Mouse (Mus musculus) kidney, embryonic 16.5 days (tissue): ENCODE data around the gene Sh3bp1. TPM values are rescaled to one million over a fixed set of nuclear protein-coding genes. Genes with fewer than 3 reads are reported as not detected.
A peak's percentile ranks its signal among the peaks of the same experiment; 100 is the strongest.

ENCODE experiments used
- ATAC-seq: fragments of 200-750 bp; cut with Nextera tagmentation; 2 replicates; pipeline ENCODE4 v1.8.0; 2017; ENCODE audit warnings: moderate TSS enrichment; ENCODE audit not compliant: low FRiP score, low TSS enrichment
- H3K27ac ChIP-seq: fragments of 300-500 bp; sonication (generic); 2 replicates; pipeline ENCODE4 v1.5.1; 2014; ENCODE audit warnings: low read length
- H3K27me3 ChIP-seq: fragments of 300-500 bp; sonication (generic); 2 replicates; pipeline ENCODE4 v1.6.1; 2014; ENCODE audit warnings: low read length, control low read depth, mixed read lengths; ENCODE audit not compliant: insufficient read depth
- H3K36me3 ChIP-seq: fragments of 300-500 bp; sonication (generic); 2 replicates; pipeline ENCODE4 v1.6.1; 2014; ENCODE audit warnings: low read length, control low read depth, mixed read lengths; ENCODE audit not compliant: insufficient read depth
- H3K4me1 ChIP-seq: fragments of 300-500 bp; sonication (generic); 2 replicates; pipeline ENCODE4 v1.6.1; 2014; ENCODE audit warnings: low read length, control low read depth, mixed read lengths; ENCODE audit not compliant: insufficient read depth
- H3K4me2 ChIP-seq: fragments of 300-500 bp; sonication (generic); replicated peaks from 2 replicates; pipeline ENCODE4 v1.6.1; 2014; ENCODE audit warnings: low read depth, low read length
- H3K4me3 ChIP-seq: fragments of 300-500 bp; sonication (generic); 2 replicates; pipeline ENCODE4 v1.5.1; 2014; ENCODE audit warnings: mild to moderate bottlenecking, low read length
- H3K9ac ChIP-seq: fragments of 300-500 bp; sonication (generic); replicated peaks from 2 replicates; pipeline ENCODE4 v1.6.1; 2014; ENCODE audit warnings: low read length
- H3K9me3 ChIP-seq: fragments of 300-500 bp; sonication (generic); 2 replicates; pipeline ENCODE4 v1.6.1; 2016; ENCODE audit warnings: low read length, control low read depth
- WGBS: fragments of 180-500 bp; shearing (Covaris S2); extraction: QIAGEN DNeasy Blood & Tissue Kit; methylation state at CpG from one replicate; pipeline ENCODE4 v1.1.7; 2014; 5-methylcytosine and 5-hydroxymethylcytosine counted together
- polyA plus RNA-seq: library from polyadenylated mRNA; unstranded; fragments of >200 nt; fragmentation: Nextera tagmentation; extraction: Ambion mirVana; gene quantifications from 2 replicates; pipeline ENCODE4 v1.2.1, GENCODE M21; 2015

Sh3bp1 gene
- polyA plus RNA-seq, 1 experiment from 2014 or later, result 33.1 TPM

DNA sequence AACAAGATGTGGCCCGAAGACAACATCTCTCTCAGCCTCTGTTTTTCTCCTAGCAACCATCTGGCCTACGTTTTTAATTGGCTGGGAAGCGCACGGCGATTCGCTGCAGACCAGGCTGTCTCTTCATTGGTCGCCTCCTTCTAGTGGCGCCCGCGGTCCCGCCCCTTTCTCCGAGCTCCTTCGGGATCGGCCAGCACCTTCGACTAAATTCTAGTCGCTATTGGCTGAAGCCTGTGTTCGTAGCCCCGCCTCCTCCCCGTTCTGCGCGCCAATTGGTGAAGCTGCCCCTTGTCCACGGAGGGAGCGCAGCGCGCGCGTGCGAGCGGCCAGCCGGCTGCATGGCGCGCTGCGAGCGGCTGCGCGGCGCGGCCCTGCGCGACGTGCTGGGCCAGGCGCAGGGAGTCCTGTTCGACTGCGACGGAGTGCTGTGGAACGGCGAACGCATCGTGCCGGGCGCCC is 14.1 kb downstream of the Sh3bp1 start, which contains the start of gene Pdxp:
TSS of gene Pdxp (plus strand) at position 288 of the 459 bp plus-strand sequence.
- peak within 1 kb of the TSS; percentile 77 for H3K9ac ChIP-seq
- H3K9me3 ChIP-seq, result no peaks in the 10 kb centered on the region
- H3K36me3 ChIP-seq, result peaks cover 31% of the 10 kb centered on the region
- peak within 1 kb of the TSS; percentile 92 for H3K4me2 ChIP-seq
- ATAC-seq, result peak; percentile 92
- H3K27ac ChIP-seq, result peak within 1 kb of the TSS; percentile 77
- WGBS, result under 1% methylated on average over 38 of the region's 51 CpGs
- H3K4me1 ChIP-seq, result peaks cover 26% of the 10 kb centered on the region
- H3K4me3 ChIP-seq, result peak within 1 kb of the TSS; percentile 72
- no peaks in the 10 kb centered on the region for H3K27me3 ChIP-seq

DNA sequence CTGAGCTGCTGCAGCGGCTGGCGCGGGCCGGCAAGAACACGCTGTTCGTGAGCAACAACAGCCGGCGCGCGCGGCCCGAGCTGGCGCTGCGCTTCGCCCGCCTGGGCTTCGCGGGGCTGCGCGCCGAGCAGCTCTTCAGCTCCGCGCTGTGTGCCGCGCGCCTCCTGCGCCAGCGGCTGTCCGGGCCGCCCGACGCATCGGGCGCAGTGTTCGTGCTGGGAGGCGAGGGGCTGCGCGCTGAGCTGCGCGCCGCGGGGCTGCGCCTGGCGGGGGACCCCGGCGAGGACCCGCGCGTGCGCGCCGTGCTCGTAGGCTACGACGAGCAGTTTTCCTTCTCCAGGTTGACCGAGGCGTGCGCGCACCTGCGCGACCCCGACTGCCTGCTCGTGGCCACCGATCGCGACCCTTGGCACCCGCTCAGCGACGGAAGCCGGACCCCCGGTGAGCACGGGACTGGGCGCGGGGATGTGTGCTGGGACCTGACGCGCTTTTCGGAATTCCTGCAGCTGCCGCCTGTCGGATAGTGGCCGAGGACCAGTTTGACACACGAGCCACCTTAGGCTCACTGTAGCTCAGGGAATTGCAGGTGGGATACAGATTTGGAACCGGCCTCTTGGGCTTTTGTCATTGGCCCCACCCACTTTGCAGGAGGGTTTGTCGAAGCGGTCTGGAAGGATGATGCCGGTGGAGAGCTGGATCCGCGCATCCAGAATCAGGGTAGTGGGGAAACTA is 14.7 kb downstream of the Sh3bp1 start:
- Histone ChIP-seq H3K9ac (peak overlapping the region; percentile 77), H3K4me3 (peak overlapping the region; percentile 72), H3K4me1 (peaks cover 26% of the 10 kb centered on the region), H3K4me2 (peak overlapping the region; percentile 92), H3K27ac (peak overlapping the region; percentile 77), H3K36me3 (peaks cover 28% of the 10 kb centered on the region), H3K27me3 (no peaks in the 10 kb centered on the region), H3K9me3 (no peaks in the 10 kb centered on the region)
- WGBS, result under 1% methylated on average over 74 of the region's 87 CpGs
- peak; percentile 70 for ATAC-seq

DNA sequence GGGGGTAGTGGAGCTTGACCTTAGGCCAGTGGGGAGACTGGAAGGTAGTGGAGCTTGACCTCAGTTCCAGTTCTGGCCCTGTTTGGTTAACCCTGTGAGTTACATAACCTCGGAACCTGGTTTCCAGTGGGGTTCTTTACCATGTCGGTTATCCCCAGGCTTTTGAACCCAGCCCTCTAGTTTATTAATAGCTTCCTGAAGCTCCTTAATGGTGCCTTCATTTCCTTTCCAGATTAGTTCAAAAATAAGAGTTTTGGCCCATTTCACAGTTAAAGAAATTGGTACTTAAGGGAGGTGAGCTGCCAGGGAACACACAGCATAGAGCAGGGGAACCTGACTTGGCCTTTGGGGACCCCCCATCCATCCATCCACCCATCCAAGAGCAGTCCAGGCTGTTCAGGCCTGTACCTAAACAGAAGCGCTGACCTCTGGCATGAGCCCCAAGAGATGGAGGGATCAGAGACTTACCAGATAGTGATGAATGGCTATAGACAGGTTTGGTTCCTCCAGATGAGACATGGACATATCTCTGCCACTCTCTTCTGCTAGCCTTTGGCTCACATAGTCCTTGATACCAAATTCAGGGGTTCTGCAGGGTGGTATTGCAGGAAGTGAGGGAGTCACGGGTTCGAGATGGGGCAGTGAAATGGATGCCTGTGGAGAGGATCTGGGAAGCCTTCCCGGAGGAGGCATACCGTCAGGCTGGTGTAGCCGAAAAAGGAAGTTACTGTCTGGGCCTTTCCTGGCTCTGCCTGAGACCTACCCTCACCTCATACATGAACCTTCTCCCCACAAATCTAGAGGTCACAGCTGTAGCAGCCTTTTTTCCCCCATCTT is 15.5 kb downstream of the Sh3bp1 start:
- H3K9ac ChIP-seq, result peak overlapping the region; percentile 77
- no peak for ATAC-seq
- no peaks in the 10 kb centered on the region for H3K27me3 ChIP-seq
- H3K4me2 ChIP-seq, result peak overlapping the region; percentile 92
- H3K4me3 ChIP-seq, result peak overlapping the region; percentile 72
- peaks cover 26% of the 10 kb centered on the region for H3K36me3 ChIP-seq
- H3K4me1 ChIP-seq, result peaks cover 26% of the 10 kb centered on the region
- no peaks in the 10 kb centered on the region for H3K9me3 ChIP-seq
- WGBS, result 47% methylated on average over 8 of the region's 8 CpGs
- no peak overlapping the region for H3K27ac ChIP-seq

DNA sequence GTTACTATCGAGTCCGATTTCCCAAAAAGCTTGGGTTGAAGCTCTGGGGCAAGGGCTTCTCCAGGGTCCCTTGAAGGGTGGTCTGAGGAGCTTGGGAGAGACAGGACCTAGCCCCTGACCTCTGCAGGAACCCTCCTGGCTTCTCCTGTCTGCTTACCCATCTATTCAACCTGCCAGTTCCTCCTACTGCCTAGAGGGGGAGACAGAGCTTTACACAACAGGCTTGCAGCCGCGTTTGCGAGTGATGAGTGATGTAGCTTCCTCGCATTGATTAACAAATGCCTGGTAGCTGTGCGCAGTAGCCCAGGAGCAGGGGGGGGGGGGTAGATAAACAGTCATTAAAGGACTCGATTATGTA is 16.1 kb downstream of the Sh3bp1 start:
- Histone ChIP-seq H3K27ac (no peak overlapping the region), H3K4me1 (peaks cover 30% of the 10 kb centered on the region), H3K9ac (no peak overlapping the region; the same call in 1 of the 2 replicates), H3K4me2 (peak overlapping the region; percentile 92), H3K4me3 (peak overlapping the region; percentile 72), H3K27me3 (no peaks in the 10 kb centered on the region), H3K36me3 (peaks cover 20% of the 10 kb centered on the region), H3K9me3 (no peaks in the 10 kb centered on the region)
- no peak for ATAC-seq
- WGBS, result 4% methylated on average over 8 of the region's 8 CpGs

DNA sequence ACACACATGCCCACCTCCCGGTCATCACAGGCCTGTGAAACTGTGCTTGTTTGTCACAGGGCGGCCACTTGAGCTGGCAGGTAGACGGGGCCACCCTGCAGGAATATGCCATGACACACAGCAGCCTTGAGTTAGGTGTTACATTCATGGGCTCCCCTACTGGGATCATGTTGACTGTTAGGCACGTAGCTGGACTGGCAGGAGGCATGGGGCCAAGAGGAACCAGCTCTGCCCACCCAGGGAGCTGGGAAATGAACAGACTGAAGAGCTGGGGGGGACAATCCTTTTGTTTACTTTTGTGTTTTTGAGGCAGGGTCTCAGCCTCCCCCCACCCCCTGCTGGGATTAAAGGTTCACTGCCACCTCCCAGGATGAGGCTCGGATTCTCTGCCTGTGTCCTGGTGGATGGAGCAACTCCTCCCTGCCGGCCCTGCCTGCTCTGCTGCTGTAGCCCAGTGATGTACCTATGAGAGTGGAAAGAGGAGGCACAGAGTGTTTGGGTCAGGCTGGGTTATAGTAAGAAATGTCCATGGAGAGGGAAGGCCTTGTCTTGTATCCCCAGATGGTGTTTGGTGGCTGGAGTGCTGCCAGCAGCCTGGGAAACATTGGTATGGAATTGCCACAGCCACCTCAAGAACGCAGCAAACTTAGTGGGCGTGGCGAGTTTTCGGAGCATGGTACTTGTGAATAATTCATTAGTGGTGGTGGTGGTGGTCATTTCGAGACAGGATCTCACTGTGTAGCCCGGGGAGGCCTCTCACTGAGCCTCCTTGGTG is 16.7 kb downstream of the Sh3bp1 start:
- Histone ChIP-seq H3K36me3 (peaks cover 14% of the 10 kb centered on the region), H3K9ac (peak overlapping the region; percentile 56), H3K4me1 (peaks cover 30% of the 10 kb centered on the region), H3K9me3 (no peaks in the 10 kb centered on the region), H3K4me3 (peak overlapping the region; percentile 72), H3K27me3 (no peaks in the 10 kb centered on the region), H3K4me2 (peak overlapping the region; percentile 92), H3K27ac (no peak overlapping the region)
- WGBS, result 54% methylated on average over 12 of the region's 12 CpGs
- no peak for ATAC-seq

DNA sequence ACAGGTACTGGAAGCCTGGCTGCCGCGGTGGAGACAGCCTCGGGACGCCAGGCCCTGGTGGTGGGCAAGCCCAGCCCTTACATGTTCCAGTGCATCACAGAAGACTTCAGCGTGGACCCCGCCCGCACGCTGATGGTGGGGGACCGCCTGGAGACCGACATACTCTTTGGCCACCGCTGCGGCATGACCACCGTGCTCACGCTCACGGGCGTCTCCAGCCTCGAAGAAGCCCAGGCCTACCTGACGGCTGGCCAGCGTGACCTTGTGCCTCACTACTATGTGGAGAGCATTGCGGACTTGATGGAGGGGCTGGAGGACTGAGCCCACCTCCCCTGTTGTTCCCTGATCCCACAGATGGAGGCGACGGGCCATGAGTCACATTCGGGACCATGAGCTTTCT is 18.6 kb downstream of the Sh3bp1 start:
- Histone ChIP-seq H3K36me3 (peaks cover 8% of the 10 kb centered on the region; the same call in 1 of the 2 replicates), H3K9me3 (no peaks in the 10 kb centered on the region), H3K4me1 (peaks cover 30% of the 10 kb centered on the region), H3K4me2 (no peak overlapping the region), H3K4me3 (no peak overlapping the region), H3K27ac (no peak overlapping the region), H3K27me3 (no peaks in the 10 kb centered on the region), H3K9ac (no peak overlapping the region)
- ATAC-seq, result no peak
- WGBS, result 85% methylated on average over 23 of the region's 23 CpGs

DNA sequence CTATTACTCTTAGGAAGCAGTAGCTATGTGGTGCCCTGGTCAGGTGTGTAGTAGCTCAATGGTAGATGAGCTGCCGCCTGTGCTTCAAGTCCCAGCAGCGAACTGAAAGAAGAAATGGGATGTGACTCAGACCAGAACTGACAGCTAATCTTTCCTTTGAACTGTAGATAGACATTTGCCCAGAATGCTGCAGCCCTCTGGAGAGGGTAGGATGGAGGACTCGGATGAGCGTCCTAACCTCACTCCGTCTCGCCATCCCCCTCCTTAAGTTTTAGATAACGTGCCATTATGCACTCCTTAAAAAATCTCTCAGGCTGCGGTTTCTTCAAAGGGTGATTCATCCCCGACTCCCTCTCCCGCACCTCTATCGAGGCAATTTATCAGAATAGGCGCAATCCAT is 20.3 kb downstream of the Sh3bp1 start:
- Histone ChIP-seq H3K4me2 (no peak overlapping the region), H3K27me3 (no peaks in the 10 kb centered on the region), H3K4me1 (peaks cover 25% of the 10 kb centered on the region), H3K27ac (no peak overlapping the region), H3K36me3 (peaks cover 8% of the 10 kb centered on the region; the same call in 1 of the 2 replicates), H3K9me3 (no peaks in the 10 kb centered on the region), H3K9ac (no peak overlapping the region), H3K4me3 (no peak overlapping the region)
- ATAC-seq, result no peak
- WGBS, result 64% methylated on average over 12 of the region's 12 CpGs

DNA sequence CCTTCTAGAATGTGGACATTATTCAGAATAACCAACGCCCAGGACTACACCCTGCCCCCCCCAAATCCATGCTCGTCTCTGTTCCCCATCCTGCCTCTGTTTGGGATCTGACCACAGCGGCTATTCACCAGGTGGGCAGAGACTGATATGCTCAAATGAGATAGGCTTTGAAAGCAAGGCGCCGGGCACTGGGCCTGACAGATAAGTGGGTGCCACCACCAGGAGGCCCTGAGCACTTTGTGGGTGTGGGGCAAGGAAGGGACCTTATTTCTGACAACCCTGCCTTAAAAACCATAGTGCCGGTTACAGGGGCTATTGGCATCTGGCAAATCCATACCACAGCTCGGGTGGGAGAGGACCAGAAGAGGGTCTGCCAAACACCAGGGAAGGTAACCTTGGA is 23.1 kb downstream of the Sh3bp1 start:
- Histone ChIP-seq H3K36me3 (peaks cover 4% of the 10 kb centered on the region; the same call in 1 of the 2 replicates), H3K27ac (no peak overlapping the region), H3K9ac (no peak overlapping the region), H3K4me3 (no peak overlapping the region), H3K4me1 (peaks cover 33% of the 10 kb centered on the region), H3K4me2 (no peak overlapping the region), H3K9me3 (no peaks in the 10 kb centered on the region), H3K27me3 (no peaks in the 10 kb centered on the region)
- 90% methylated on average over 7 of the region's 7 CpGs for WGBS
- ATAC-seq, result no peak

DNA sequence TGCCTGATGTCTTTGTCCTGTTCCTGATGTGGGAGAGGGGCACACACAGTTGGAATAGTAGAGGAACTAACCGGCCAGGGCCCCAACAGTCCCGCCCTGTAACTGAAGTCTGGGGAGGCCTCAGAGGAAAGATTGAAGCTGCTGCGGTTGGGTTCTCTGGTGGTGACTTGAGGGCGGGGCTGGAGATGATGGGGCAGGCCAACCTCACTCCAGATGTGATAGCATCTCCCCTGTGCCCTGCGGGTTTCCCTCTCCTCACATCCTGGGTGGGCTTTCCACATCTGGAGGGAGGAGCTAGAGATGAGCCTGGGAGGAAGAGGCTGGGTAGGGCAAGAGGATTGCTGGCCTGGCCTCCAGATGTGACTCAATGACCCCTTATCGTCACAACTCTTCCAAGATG is 24.0 kb downstream of the Sh3bp1 start:
- 72% methylated on average over 6 of the region's 6 CpGs for WGBS
- H3K4me2 ChIP-seq, result no peak overlapping the region
- peaks cover 4% of the 10 kb centered on the region; the same call in 1 of the 2 replicates for H3K36me3 ChIP-seq
- no peak for ATAC-seq
- H3K4me1 ChIP-seq, result peaks cover 39% of the 10 kb centered on the region
- H3K27me3 ChIP-seq, result no peaks in the 10 kb centered on the region
- no peak overlapping the region for H3K4me3 ChIP-seq
- no peaks in the 10 kb centered on the region for H3K9me3 ChIP-seq
- no peak overlapping the region; the same call in 1 of the 2 replicates for H3K9ac ChIP-seq
- no peak overlapping the region for H3K27ac ChIP-seq
